Mouse (Mus musculus): ENCODE results near the gene Gm3448.
"Not testable (repeated sequence)": the region's sequence is repeated elsewhere in the genome, so short reads cannot be mapped to it uniquely, and the experiment has no call there.

The Gm3448 gene

DNA sequence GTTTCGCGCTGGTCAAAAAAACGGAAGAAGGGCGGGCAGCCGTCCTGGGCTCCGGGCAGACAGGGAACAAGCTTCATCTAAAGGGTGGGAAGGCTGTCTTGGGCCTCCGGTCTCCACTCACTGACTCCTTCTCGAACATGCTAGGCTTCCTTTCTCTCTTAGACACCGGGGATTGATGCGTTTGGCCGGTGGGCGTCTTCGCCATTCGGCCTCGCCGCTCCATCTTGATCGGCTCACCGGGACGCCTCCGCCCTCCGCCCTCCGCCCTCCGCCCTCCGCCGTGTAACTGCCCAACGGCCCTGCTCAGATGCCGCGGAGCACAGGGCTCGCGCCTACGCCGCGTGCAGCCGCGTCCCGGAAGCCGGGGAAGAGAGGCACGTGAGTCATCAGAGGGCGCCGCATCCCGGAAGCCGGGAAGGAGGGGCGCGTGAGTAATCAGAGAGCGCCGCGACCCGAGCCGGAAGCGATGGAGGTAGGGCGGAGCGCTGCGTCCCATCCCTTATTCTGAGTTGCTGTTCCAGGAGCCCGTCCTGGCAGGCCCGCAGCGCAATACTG, at the start of gene Gm3448, which contains the start of the genes Ermard and Tcte3:
Gene Gm3448, minus strand, starts transcription at position 363 of the 555 bp plus-strand sequence.
Gene Ermard, plus strand, starts transcription at position 34 of the 555 bp plus-strand sequence.
Gene Tcte3, minus strand, starts transcription at position 314 of the 555 bp plus-strand sequence.
- peak; percentile 52 to 85 for DNase-seq (ENCODE audit: inconsistent age in 2 of 2, low spot score in 1 of 2)

GRCm38 (mm10) chr17:15088591-15089001, 47.3 kb upstream of the Gm3448 start:
- DNase-seq (ENCODE audit: inconsistent age in 2 of 2, low spot score in 1 of 2) = no peak

DNA sequence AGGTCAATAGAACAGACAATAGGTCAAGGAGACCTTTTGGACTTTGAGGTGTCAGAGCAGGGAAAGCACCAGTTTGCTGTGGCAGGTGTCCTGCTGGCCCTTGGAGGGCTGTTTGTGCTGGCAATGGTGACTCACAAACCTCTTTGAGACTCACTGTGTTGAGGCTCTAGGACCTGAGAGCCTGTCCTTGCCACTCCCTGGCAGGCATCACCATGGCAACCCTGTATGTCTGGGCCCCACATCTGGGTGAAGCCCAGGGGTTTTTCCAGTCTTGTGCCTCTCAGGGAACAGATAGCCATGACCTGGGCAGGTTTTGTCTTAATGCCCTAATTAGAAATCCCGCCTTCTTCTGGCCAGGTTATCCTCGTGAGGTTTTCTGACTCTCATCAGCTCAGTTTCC, 46.8 kb upstream of the Gm3448 start:
- no peak for DNase-seq (ENCODE audit: inconsistent age in 2 of 2, low spot score in 1 of 2)

DNA sequence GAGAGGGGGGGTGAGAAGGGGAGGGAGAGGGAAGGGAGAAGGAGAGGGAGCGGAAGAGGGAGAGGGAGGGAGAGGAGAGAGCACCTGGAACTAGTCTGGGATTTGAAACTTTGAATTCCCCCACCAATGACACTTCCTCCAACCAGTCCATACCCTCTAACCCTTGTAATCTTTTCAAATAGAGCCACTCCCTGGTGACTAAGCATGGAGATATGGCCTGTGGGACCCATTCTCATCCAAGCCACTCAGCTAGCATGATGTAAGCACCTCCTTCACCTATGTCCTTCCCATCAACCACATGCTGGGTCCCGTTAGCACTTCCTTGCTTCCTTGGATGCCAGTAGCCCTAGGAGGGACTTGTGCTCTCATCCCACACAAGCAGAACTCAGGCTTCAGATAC, 43.7 kb upstream of the Gm3448 start:
- DNase-seq (ENCODE audit: inconsistent age in 2 of 2, low spot score in 1 of 2) = no peak

- no peak for DNase-seq (ENCODE audit: inconsistent age in 2 of 2, low spot score in 1 of 2)
Observed at GRCm38 (mm10) chr17:15084226-15084848, 43.0 kb upstream of the Gm3448 start.

GRCm38 (mm10) chr17:15077536-15077935, 36.2 kb upstream of the Gm3448 start:
- DNase-seq (ENCODE audit: inconsistent age in 2 of 2, low spot score in 1 of 2) = peak; percentile 23 to 57

- no peak for DNase-seq (ENCODE audit: inconsistent age in 2 of 2, low spot score in 1 of 2)
Observed at GRCm38 (mm10) chr17:15075033-15075432, 33.7 kb upstream of the Gm3448 start.

DNA sequence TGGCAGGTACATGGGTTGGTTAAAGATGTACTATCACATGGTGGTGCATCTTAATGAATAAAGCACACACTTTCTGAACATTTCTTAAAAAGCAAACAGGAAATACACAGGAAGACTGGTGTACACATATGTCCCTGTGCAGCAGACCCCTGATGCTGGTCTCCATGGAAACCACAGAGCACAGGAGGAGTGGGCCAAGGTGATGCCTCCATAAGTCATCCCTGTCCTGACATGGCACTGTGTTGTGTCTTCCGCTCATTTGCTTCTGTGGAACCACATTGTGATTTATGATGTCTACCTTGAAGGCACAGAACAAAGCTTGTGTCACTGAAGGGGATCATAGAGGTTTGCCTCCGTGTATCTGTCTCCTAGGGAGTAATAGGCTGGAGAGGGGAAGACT, 30.9 kb upstream of the Gm3448 start:
- no peak for DNase-seq (ENCODE audit: inconsistent age in 2 of 2, low spot score in 1 of 2)

GRCm38 (mm10) chr17:15069124-15069523, 27.8 kb upstream of the Gm3448 start:
- DNase-seq (ENCODE audit: inconsistent age in 2 of 2, low spot score in 1 of 2) = peak in 1 of 2 experiments; percentile 61

GRCm38 (mm10) chr17:15068040-15068792, 26.9 kb upstream of the Gm3448 start:
- DNase-seq (ENCODE audit: inconsistent age in 2 of 2, low spot score in 1 of 2) = peak; percentile 37 to 75

DNA sequence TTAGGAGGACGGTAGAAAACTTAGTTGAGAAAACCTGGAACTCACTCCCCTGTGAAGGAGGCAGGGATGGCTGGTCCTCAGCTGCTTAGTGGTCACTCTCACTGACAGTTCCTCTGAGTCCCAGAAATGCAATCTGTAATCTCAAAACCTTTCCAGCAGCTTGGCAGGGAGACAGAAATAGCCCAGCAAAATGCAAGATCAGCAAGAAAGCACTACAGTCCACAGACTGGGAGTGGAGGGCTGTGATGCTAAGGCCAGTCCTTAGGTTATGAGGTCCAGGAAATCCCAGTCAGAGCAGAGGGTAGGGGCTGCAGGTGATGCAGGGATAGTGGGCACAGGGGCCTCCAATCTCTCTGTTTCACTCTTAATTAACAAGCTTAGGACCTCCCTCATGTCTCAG, 25.6 kb upstream of the Gm3448 start:
- no peak for DNase-seq (ENCODE audit: inconsistent age in 2 of 2, low spot score in 1 of 2)

DNA sequence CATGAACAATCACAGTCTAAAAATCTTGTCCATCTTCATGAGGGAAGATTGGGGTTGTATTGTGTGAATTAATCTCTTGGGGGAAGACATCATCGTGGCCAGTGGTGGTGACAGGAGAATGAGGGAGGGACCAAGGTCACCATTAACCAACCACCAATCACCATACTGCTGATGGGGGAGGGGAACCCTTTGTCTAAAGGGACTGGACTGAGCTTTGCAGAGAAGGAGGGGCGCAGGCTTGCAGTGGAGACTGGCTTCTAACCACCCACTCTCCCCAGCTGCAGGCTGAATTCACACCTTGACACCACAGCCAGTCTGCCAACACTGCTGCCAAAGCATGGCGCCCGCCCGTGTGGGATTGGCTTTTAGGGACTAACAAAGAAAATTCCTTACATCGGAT, 24.7 kb upstream of the Gm3448 start:
- DNase-seq (ENCODE audit: inconsistent age in 2 of 2, low spot score in 1 of 2) = no peak

DNA sequence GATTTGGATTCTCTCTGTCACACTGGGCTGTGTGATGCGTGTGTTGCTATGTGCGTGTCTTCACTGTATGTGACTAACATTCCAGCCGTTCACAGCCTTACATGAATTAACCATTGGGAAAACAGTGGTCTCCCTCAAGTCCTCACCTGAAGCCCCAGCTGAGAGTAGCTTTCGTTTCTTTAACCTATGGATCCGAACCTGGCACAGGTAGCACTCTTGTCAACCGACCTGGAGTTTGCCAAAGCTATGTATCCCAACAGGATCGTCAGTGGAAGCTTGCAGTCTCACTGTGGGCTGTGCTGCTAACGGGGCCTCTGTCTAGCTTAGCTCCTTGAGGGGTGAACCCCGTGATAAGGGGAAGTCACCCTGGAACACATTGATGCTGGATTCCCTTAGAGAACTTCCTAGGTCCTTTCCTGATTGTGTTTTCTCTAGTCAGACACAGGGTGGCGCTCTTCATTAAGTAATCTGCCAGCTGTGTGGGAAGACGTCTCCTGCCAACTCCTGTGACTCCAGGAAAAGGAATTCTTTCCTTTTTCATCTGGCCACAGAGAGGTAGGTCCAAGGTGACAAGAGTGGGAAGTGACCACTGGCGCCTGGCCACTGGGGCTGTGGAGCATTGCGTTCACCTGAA, 24.2 kb upstream of the Gm3448 start:
- DNase-seq (ENCODE audit: inconsistent age in 2 of 2, low spot score in 1 of 2) = peak; percentile 74 to 91

GRCm38 (mm10) chr17:15060356-15060755, 19.0 kb upstream of the Gm3448 start:
- DNase-seq (ENCODE audit: inconsistent age in 2 of 2, low spot score in 1 of 2) = no peak

DNA sequence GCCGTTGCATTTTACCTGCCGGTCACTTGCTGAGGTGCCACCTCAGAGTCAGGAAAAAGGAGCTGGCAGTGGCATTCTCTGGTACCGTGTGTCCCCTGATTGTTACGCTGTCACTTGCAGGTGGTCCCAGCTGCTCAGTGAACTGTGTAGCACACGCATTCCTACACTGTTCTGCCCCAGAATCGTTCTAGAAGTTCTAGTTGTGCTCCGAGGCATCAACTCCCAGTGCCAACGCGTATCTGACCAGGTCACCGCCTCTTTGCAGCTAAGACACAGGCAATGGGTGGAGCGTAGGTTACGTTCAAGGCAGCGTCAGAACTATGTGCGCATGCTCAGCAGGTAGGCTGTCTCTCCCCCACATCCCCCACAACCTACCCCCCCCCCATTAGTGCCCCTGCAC, 18.3 kb upstream of the Gm3448 start:
- no peak for DNase-seq (ENCODE audit: inconsistent age in 2 of 2, low spot score in 1 of 2)

- no peak for DNase-seq (ENCODE audit: inconsistent age in 2 of 2, low spot score in 1 of 2)
Observed at GRCm38 (mm10) chr17:15058161-15058591, 16.8 kb upstream of the Gm3448 start.

DNA sequence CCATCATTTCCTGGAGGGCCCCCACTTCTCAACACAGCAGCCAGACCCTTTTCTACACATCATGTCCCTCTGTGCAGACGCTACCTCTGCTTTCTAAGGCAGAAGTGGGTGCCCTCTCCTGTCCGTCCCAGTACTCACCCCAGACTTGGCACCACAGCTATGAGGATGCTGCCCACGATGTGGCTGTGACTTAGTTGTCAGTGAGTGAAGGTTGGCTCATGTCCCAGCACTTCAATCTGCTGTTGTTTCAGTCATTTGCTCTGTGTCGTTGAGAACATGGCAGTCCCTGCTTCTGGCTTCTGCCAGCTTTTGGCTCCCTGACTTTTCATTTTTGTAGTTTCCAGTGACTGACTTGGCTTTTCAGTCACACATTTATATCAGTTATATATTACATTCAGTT, 14.6 kb upstream of the Gm3448 start:
- peak in 1 of 2 experiments; percentile 0 for DNase-seq (ENCODE audit: inconsistent age in 2 of 2, low spot score in 1 of 2)

GRCm38 (mm10) chr17:15053829-15054200, 12.5 kb upstream of the Gm3448 start:
- peak; percentile 6 to 30 for DNase-seq (ENCODE audit: inconsistent age in 2 of 2, low spot score in 1 of 2)

- DNase-seq (ENCODE audit: inconsistent age in 2 of 2, low spot score in 1 of 2) = peak in 1 of 2 experiments; percentile 2
Observed at GRCm38 (mm10) chr17:15053183-15053828, 12.0 kb upstream of the Gm3448 start.

DNA sequence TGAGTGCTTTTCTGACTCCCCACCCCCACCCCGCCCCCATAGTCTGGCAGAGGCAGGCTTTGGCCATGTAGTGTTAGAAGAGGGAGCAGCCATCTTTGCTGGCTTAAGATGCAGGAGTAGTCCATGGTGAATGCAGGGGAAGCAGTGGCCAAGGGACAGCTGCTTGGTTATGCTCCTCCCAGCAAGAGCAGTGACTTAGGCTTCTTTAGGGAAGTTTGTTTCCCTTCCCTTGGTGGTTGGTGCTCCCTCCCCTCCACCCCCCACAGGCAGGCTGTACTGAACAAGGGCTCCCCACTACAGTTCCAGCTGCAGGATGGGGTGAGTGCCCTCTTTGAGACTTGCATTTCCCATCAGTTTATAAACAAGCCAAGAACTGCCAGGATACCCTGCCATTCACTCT, 11.4 kb upstream of the Gm3448 start:
- DNase-seq (ENCODE audit: inconsistent age in 2 of 2, low spot score in 1 of 2) = not testable (repeated sequence)

GRCm38 (mm10) chr17:15050338-15050737, 9.0 kb upstream of the Gm3448 start:
- not testable (repeated sequence) for DNase-seq (ENCODE audit: inconsistent age in 2 of 2, low spot score in 1 of 2)

Measured in adrenal gland, adult (tissue).